Mouse (Mus musculus) kidney, embryonic 14.5 days (tissue): ENCODE measurements around the gene Mlycd. TPM values are rescaled to one million over a fixed set of nuclear protein-coding genes. Genes with fewer than 3 reads are reported as not detected.

Experiments used
- ATAC-seq: fragments of 200-750 bp; cut with Nextera tagmentation; 2 replicates; pipeline ENCODE4 v1.8.0; 2017; ENCODE audit warnings: moderate number of reproducible peaks, mild to moderate bottlenecking, moderate TSS enrichment, moderate library complexity; ENCODE audit not compliant: low FRiP score, low TSS enrichment
- H3K27ac ChIP-seq: fragments of 300-500 bp; sonication (generic); 2 replicates; pipeline ENCODE4 v1.5.1; 2014; ENCODE audit warnings: low read depth, mild to moderate bottlenecking, low read length, moderate library complexity, mixed read lengths
- H3K27me3 ChIP-seq: fragments of 300-500 bp; sonication (generic); 2 replicates; pipeline ENCODE4 v1.6.1; 2014; ENCODE audit warnings: mild to moderate bottlenecking, low read length; ENCODE audit not compliant: control insufficient read depth, insufficient read depth
- H3K36me3 ChIP-seq: fragments of 300-500 bp; sonication (generic); 2 replicates; pipeline ENCODE4 v1.6.1; 2014; ENCODE audit warnings: low read length, mixed read lengths; ENCODE audit not compliant: control insufficient read depth, insufficient read depth
- H3K4me1 ChIP-seq: fragments of 300-500 bp; sonication (generic); 2 replicates; pipeline ENCODE4 v1.6.1; 2014; ENCODE audit warnings: low read length, mixed read lengths; ENCODE audit not compliant: control insufficient read depth, insufficient read depth
- H3K4me2 ChIP-seq: fragments of 300-500 bp; sonication (generic); replicated peaks from 2 replicates; pipeline ENCODE4 v1.6.1; 2014; ENCODE audit warnings: low read depth, mild to moderate bottlenecking, low read length
- H3K4me3 ChIP-seq: fragments of 300-500 bp; sonication (generic); 2 replicates; pipeline ENCODE4 v1.5.1; 2014; ENCODE audit warnings: mild to moderate bottlenecking, low read length
- H3K9ac ChIP-seq: fragments of 300-500 bp; sonication (generic); 2 replicates; pipeline ENCODE4 v1.6.1; 2014; ENCODE audit warnings: low read depth, mild to moderate bottlenecking, low read length, moderate library complexity
- H3K9me3 ChIP-seq: fragments of 300-500 bp; sonication (generic); 2 replicates; pipeline ENCODE4 v1.6.1; 2016; ENCODE audit warnings: low read length; ENCODE audit not compliant: control insufficient read depth
- WGBS: fragments of 180-500 bp; shearing (Covaris S2); extraction: QIAGEN DNeasy Blood & Tissue Kit; methylation state at CpG from one replicate; pipeline ENCODE4 v1.1.7; 2014; 5-methylcytosine and 5-hydroxymethylcytosine counted together
- polyA plus RNA-seq: library from polyadenylated mRNA; unstranded; fragments of >200 nt; fragmentation: Nextera tagmentation; extraction: Ambion mirVana; gene quantifications from 2 replicates; pipeline ENCODE4 v1.2.1, GENCODE M21; 2014

The Mlycd gene
- polyA plus RNA-seq, 1 experiment from 2014 or later: 12.1 TPM

DNA sequence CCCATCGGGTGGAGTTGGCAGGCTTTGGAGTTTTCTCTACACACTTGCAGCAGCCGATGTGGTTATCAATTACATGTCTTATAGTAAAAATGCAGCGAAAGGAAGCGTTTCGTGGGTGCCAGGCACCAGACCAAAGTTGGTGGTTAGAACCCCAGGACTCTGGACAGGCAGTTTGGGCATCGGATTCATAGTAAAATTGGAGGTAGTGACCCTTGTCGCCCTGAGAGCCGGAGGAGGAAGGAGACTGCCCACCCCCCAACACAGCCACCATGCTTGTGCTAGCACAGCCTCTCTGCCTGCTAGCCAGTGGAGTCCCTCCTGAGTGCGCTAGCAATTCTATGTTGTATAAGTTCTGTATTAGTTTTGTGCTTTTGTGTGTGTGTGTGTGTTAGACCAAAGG, 3.9 kb downstream of the Mlycd start:
- Histone ChIP-seq H3K27ac (no peak overlapping the region), H3K4me3 (no peak overlapping the region), H3K27me3 (no peaks in the 10 kb centered on the region), H3K4me2 (no peak overlapping the region), H3K4me1 (no peaks in the 10 kb centered on the region; the same call in 1 of the 2 replicates), H3K9me3 (no peaks in the 10 kb centered on the region), H3K36me3 (no peaks in the 10 kb centered on the region), H3K9ac (no peak overlapping the region)
- ATAC-seq: no peak
- WGBS: 66% methylated on average over 9 of the region's 9 CpGs

- no peaks in the 10 kb centered on the region; the same call in 1 of the 2 replicates for H3K4me1 ChIP-seq
- H3K9me3 ChIP-seq: no peaks in the 10 kb centered on the region
- H3K4me2 ChIP-seq: no peak overlapping the region
- H3K36me3 ChIP-seq: no peaks in the 10 kb centered on the region
- no peak overlapping the region for H3K27ac ChIP-seq
- no peak overlapping the region for H3K9ac ChIP-seq
- no peaks in the 10 kb centered on the region for H3K27me3 ChIP-seq
- no peak overlapping the region for H3K4me3 ChIP-seq
- WGBS: 63% methylated on average over 6 of the region's 6 CpGs
- ATAC-seq: no peak
These were observed 4.6 kb downstream of the Mlycd start for GRCm38 (mm10) chr8:119399255-119399654.

DNA sequence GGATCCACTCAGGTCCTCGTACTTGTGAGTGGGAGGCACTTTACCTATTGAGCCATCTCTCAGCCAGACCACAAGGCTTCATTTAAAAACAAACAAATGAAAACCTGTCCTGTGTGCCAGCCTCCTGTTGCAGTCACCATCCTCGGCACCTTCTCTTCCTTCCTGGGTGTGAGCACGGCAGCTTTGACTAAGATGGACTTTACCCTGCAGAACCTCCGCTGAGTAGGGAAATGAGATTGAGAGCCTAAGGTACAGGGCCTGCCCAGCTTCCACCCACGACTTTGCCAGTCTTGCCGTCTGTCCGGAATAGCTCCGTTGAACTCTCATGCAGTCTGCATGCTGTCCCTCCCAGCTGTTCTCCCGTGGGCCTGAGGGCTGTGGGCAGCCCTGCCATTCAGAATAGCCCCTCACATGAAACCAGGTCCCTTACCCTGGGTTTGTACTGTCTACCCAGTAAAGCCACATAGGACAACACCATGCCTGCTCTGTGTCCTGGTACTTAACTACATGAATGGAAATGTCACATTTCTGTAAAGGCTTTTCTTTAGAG, 5.5 kb downstream of the Mlycd start:
- Histone ChIP-seq H3K27me3 (no peaks in the 10 kb centered on the region), H3K9me3 (no peaks in the 10 kb centered on the region), H3K9ac (no peak overlapping the region), H3K36me3 (no peaks in the 10 kb centered on the region), H3K4me3 (no peak overlapping the region), H3K27ac (no peak overlapping the region), H3K4me1 (no peaks in the 10 kb centered on the region; the same call in 1 of the 2 replicates), H3K4me2 (no peak overlapping the region)
- ATAC-seq: no peak
- 78% methylated on average over 9 of the region's 9 CpGs for WGBS

DNA sequence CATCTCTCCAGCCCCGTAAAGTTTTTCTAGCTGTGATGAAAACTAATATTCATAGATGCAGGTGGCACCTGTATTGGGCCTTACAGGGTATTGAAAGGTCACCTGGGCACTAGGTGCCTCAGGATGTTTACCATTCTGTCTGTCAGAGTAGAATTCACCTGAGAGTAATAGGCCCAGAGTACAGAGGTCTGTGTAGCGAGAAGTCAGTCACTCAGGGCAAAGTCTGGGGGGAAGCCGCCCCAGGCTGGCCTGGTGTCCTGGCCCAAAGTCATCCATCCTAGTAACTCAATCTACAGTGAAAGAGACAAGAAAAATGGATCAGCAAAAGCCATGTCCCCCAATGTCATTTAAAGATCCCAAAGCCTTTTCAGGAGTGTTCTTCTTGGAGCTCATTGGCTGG, 6.2 kb downstream of the Mlycd start:
- ATAC-seq: no peak
- Histone ChIP-seq H3K9me3 (no peaks in the 10 kb centered on the region), H3K9ac (no peak overlapping the region), H3K4me2 (no peak overlapping the region), H3K27ac (no peak overlapping the region), H3K4me3 (no peak overlapping the region), H3K36me3 (no peaks in the 10 kb centered on the region), H3K27me3 (no peaks in the 10 kb centered on the region), H3K4me1 (no peaks in the 10 kb centered on the region)
- 92% methylated on average over 3 of the region's 3 CpGs for WGBS

DNA sequence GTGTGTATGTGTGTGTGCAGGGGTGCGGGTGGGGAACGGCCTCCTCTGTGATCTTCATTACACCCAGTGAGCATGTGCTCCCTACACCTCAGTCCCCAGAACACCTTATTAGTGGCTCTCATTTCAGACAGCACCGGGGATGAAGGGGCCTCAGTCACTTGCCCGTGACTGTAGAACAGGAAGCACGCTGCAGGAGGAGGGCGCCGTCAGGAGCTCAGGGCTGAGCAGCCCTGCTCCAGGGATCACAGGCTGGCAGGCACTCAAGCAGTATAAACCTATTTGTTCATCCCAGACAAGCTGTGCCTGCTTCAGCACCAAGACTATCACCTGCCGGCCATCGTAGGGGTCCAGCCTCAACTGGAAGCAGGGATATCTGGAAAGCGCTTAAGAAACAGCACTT, 9.2 kb downstream of the Mlycd start:
- Histone ChIP-seq H3K27ac (no peak overlapping the region), H3K9me3 (no peaks in the 10 kb centered on the region), H3K4me3 (no peak overlapping the region), H3K36me3 (peaks cover 14% of the 10 kb centered on the region), H3K4me2 (no peak overlapping the region), H3K27me3 (no peaks in the 10 kb centered on the region), H3K9ac (no peak overlapping the region), H3K4me1 (no peaks in the 10 kb centered on the region)
- peak; percentile 72; the same call in 1 of the 2 replicates for ATAC-seq
- WGBS: 41% methylated on average over 10 of the region's 10 CpGs

- H3K4me3 ChIP-seq: no peak overlapping the region
- no peak overlapping the region for H3K4me2 ChIP-seq
- 92% methylated on average over 5 of the region's 5 CpGs for WGBS
- H3K27me3 ChIP-seq: no peaks in the 10 kb centered on the region
- no peak overlapping the region for H3K9ac ChIP-seq
- no peaks in the 10 kb centered on the region for H3K9me3 ChIP-seq
- H3K4me1 ChIP-seq: no peaks in the 10 kb centered on the region
- H3K36me3 ChIP-seq: peaks cover 21% of the 10 kb centered on the region
- H3K27ac ChIP-seq: no peak overlapping the region
- ATAC-seq: no peak
These were observed 10.0 kb downstream of the Mlycd start for GRCm38 (mm10) chr8:119404648-119405047.

DNA sequence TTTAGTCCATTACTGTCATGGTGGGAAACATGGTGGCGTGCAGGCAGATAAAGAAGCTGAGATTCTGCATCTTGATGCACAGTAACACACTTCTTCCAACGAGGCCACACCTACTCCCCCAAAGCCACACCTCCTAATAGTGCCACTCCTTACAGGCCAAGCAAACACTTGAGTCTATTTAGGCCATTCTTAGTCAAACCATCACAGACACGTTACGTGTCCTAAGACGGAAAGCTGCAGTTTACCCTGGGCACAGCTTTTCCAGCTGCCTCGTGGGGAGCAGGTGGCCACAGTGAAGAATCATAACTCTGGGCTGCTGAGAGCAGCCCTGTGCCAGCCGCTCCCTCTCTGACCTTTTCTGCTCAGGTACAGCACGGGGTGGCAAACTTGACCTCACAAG, 13.6 kb downstream of the Mlycd start:
- Histone ChIP-seq H3K9me3 (no peaks in the 10 kb centered on the region), H3K27me3 (no peaks in the 10 kb centered on the region), H3K9ac (no peak overlapping the region), H3K4me3 (no peak overlapping the region), H3K36me3 (peaks cover 37% of the 10 kb centered on the region), H3K27ac (no peak overlapping the region), H3K4me2 (no peak overlapping the region), H3K4me1 (no peaks in the 10 kb centered on the region)
- ATAC-seq: no peak
- WGBS: 81% methylated on average over 8 of the region's 8 CpGs

GRCm38 (mm10) chr8:119412037-119412734, 17.5 kb downstream of the Mlycd start:
- no peak for ATAC-seq
- 55% methylated on average over 10 of the region's 10 CpGs for WGBS
- H3K4me2 ChIP-seq: no peak overlapping the region

GRCm38 (mm10) chr8:119412735-119413498, 18.2 kb downstream of the Mlycd start:
- Histone ChIP-seq H3K27me3 (no peaks in the 10 kb centered on the region), H3K36me3 (peaks cover 32% of the 10 kb centered on the region), H3K4me2 (peak overlapping the region; percentile 46), H3K9ac (peak overlapping the region; percentile 51; the same call in 1 of the 2 replicates), H3K27ac (no peak overlapping the region), H3K4me1 (0 out of 2 replicates have a peak, but pooled peaks cover 2% of the 10 kb centered on the region), H3K9me3 (no peaks in the 10 kb centered on the region), H3K4me3 (no peak overlapping the region; the same call in 1 of the 2 replicates)
- 12% methylated on average over 18 of the region's 18 CpGs for WGBS
- ATAC-seq: peak; percentile 71

More at GRCm38 (mm10) chr8:119412037-119412734, 17.5 kb downstream of the Mlycd start:
- Histone ChIP-seq H3K27me3 (no peaks in the 10 kb centered on the region), H3K9ac (no peak overlapping the region), H3K9me3 (no peaks in the 10 kb centered on the region), H3K36me3 (peaks cover 37% of the 10 kb centered on the region), H3K4me1 (0 out of 2 replicates have a peak, but pooled peaks cover 2% of the 10 kb centered on the region), H3K4me3 (no peak overlapping the region), H3K27ac (no peak overlapping the region)
